Mouse (Mus musculus): Measurements from ENCODE around the gene Gngt2. TPM values are rescaled to one million over a fixed set of nuclear protein-coding genes. Genes with fewer than 3 reads are reported as not detected.

Gene Gngt2
- polyA plus RNA-seq, 1 experiment from 2014 or later, result 0.95 TPM

- Histone ChIP-seq H3K36me3 (ENCODE audit: control insufficient read depth, insufficient read depth, low read length) (no peaks in the 10 kb centered on the region), H3K27me3 (ENCODE audit: control insufficient read depth, insufficient read depth, low read length) (peaks cover 8% of the 10 kb centered on the region), H3K27ac (ENCODE audit: low read depth, low read length) (no peak overlapping the region), H3K4me1 (ENCODE audit: control insufficient read depth, insufficient read depth, low read length) (peaks cover 5% of the 10 kb centered on the region; the same call in 1 of the 2 replicates), H3K9ac (replicated peaks; ENCODE audit: low read depth, low read length) (no peak overlapping the region), H3K4me3 (ENCODE audit: low read depth, low read length) (no peak overlapping the region), H3K4me2 (ENCODE audit: low read depth, low read length) (no peak overlapping the region), H3K9me3 (ENCODE audit: control insufficient read depth, low read length) (no peaks in the 10 kb centered on the region)
- no peak for ATAC-seq (ENCODE audit: low read depth)
- WGBS, result 94% methylated on average over 3 of the region's 3 CpGs
These were observed 15.5 kb upstream of the Gngt2 start for GRCm38 (mm10) chr11:95821511-95821910.

- no peak overlapping the region for H3K4me3 ChIP-seq (ENCODE audit: low read depth, low read length)
- no peak overlapping the region for H3K9ac ChIP-seq (replicated peaks; ENCODE audit: low read depth, low read length)
- no peak overlapping the region for H3K4me2 ChIP-seq (ENCODE audit: low read depth, low read length)
- no peaks in the 10 kb centered on the region for H3K36me3 ChIP-seq (ENCODE audit: control insufficient read depth, insufficient read depth, low read length)
- H3K27ac ChIP-seq (ENCODE audit: low read depth, low read length), result no peak overlapping the region
- peaks cover 5% of the 10 kb centered on the region; the same call in 1 of the 2 replicates for H3K4me1 ChIP-seq (ENCODE audit: control insufficient read depth, insufficient read depth, low read length)
- no peak for ATAC-seq (ENCODE audit: low read depth)
- WGBS, result 95% methylated on average over 4 of the region's 4 CpGs
- H3K9me3 ChIP-seq (ENCODE audit: control insufficient read depth, low read length), result no peaks in the 10 kb centered on the region
- H3K27me3 ChIP-seq (ENCODE audit: control insufficient read depth, insufficient read depth, low read length), result peaks cover 14% of the 10 kb centered on the region
These were observed 14.6 kb upstream of the Gngt2 start for GRCm38 (mm10) chr11:95822437-95822836.

GRCm38 (mm10) chr11:95824071-95824876 lies 12.7 kb upstream of the Gngt2 start, which contains the start of gene Phospho1:
TSS of gene Phospho1 (plus strand) at chr11:95824499.
- no peaks in the 10 kb centered on the region for H3K36me3 ChIP-seq (ENCODE audit: control insufficient read depth, insufficient read depth, low read length)
- peak within 1 kb of the TSS; percentile 66 for H3K4me3 ChIP-seq (ENCODE audit: low read depth, low read length)
- H3K9ac ChIP-seq (replicated peaks; ENCODE audit: low read depth, low read length), result peak within 1 kb of the TSS; percentile 66
- H3K27me3 ChIP-seq (ENCODE audit: control insufficient read depth, insufficient read depth, low read length), result peaks cover 26% of the 10 kb centered on the region
- no peak within 1 kb of the TSS for H3K27ac ChIP-seq (ENCODE audit: low read depth, low read length)
- peak; percentile 98 for ATAC-seq (ENCODE audit: low read depth)
- under 1% methylated on average over 75 of the region's 78 CpGs for WGBS
- no peaks in the 10 kb centered on the region for H3K9me3 ChIP-seq (ENCODE audit: control insufficient read depth, low read length)
- peak within 1 kb of the TSS; percentile 99 for H3K4me2 ChIP-seq (ENCODE audit: low read depth, low read length)
- H3K4me1 ChIP-seq (ENCODE audit: control insufficient read depth, insufficient read depth, low read length), result peaks cover 5% of the 10 kb centered on the region; the same call in 1 of the 2 replicates

DNA sequence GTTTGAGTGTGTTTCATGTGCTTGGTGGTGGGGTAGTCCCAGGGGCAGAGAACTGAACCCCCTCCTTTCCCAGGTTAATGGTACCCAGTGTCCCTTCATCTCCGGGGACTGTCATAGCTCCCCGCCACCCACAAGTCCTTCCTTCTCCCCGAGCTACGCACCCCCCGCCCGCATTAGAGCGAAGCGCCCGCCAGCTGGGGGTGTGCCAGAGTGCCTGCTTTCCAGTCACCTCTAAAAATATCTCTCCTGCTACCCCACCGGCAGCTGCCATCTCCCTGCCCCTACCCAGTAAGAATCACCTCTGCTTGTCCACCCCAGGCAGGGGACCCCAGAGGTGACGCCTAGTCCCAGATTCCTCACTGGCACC lies 12.2 kb upstream of the Gngt2 start:
- no peak; the same call in 1 of the 2 replicates for ATAC-seq (ENCODE audit: low read depth)

GRCm38 (mm10) chr11:95825625-95826024 lies 11.4 kb upstream of the Gngt2 start:
- Histone ChIP-seq H3K9ac (replicated peaks; ENCODE audit: low read depth, low read length) (no peak overlapping the region), H3K36me3 (ENCODE audit: control insufficient read depth, insufficient read depth, low read length) (no peaks in the 10 kb centered on the region), H3K27me3 (ENCODE audit: control insufficient read depth, insufficient read depth, low read length) (peaks cover 38% of the 10 kb centered on the region), H3K4me1 (ENCODE audit: control insufficient read depth, insufficient read depth, low read length) (peaks cover 11% of the 10 kb centered on the region), H3K9me3 (ENCODE audit: control insufficient read depth, low read length) (no peaks in the 10 kb centered on the region), H3K27ac (ENCODE audit: low read depth, low read length) (no peak overlapping the region), H3K4me3 (ENCODE audit: low read depth, low read length) (no peak overlapping the region), H3K4me2 (ENCODE audit: low read depth, low read length) (no peak overlapping the region)
- no peak for ATAC-seq (ENCODE audit: low read depth)
- 59% methylated on average over 3 of the region's 3 CpGs for WGBS

More for the DNA sequence above, 12.2 kb upstream of the Gngt2 start:
- Histone ChIP-seq H3K4me1 (ENCODE audit: control insufficient read depth, insufficient read depth, low read length) (peaks cover 5% of the 10 kb centered on the region; the same call in 1 of the 2 replicates), H3K4me2 (ENCODE audit: low read depth, low read length) (peak overlapping the region; percentile 99), H3K27me3 (ENCODE audit: control insufficient read depth, insufficient read depth, low read length) (peaks cover 31% of the 10 kb centered on the region), H3K9ac (replicated peaks; ENCODE audit: low read depth, low read length) (peak overlapping the region; percentile 66), H3K27ac (ENCODE audit: low read depth, low read length) (no peak overlapping the region), H3K9me3 (ENCODE audit: control insufficient read depth, low read length) (no peaks in the 10 kb centered on the region), H3K4me3 (ENCODE audit: low read depth, low read length) (peak overlapping the region; percentile 66), H3K36me3 (ENCODE audit: control insufficient read depth, insufficient read depth, low read length) (no peaks in the 10 kb centered on the region)
- whole genome bisulfite sequencing, result under 1% methylated on average over 11 of the region's 11 CpGs

GRCm38 (mm10) chr11:95826317-95827167 lies 10.5 kb upstream of the Gngt2 start:
- H3K9me3 ChIP-seq (ENCODE audit: control insufficient read depth, low read length), result no peaks in the 10 kb centered on the region
- H3K4me1 ChIP-seq (ENCODE audit: control insufficient read depth, insufficient read depth, low read length), result peaks cover 16% of the 10 kb centered on the region
- 51% methylated on average over 6 of the region's 6 CpGs for WGBS
- H3K36me3 ChIP-seq (ENCODE audit: control insufficient read depth, insufficient read depth, low read length), result no peaks in the 10 kb centered on the region
- H3K27me3 ChIP-seq (ENCODE audit: control insufficient read depth, insufficient read depth, low read length), result peaks cover 47% of the 10 kb centered on the region
- no peak overlapping the region for H3K4me2 ChIP-seq (ENCODE audit: low read depth, low read length)
- no peak overlapping the region for H3K27ac ChIP-seq (ENCODE audit: low read depth, low read length)
- ATAC-seq (ENCODE audit: low read depth), result no peak
- no peak overlapping the region for H3K9ac ChIP-seq (replicated peaks; ENCODE audit: low read depth, low read length)
- H3K4me3 ChIP-seq (ENCODE audit: low read depth, low read length), result no peak overlapping the region

DNA sequence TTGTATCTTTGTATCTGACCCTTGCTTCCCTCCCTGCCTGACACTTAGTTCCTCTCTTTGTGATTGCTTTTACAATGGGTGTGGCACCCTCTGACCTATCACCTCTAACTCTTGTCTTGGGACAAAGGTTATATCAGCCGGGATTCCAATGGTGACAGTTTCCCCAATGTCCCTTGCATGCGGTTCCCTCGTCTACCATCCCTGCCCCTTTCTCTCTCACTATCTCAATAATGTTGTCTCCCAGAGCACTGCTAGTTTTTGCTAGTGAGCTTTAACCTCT lies 9.9 kb upstream of the Gngt2 start:
- Histone ChIP-seq H3K27ac (ENCODE audit: low read depth, low read length) (no peak overlapping the region), H3K27me3 (ENCODE audit: control insufficient read depth, insufficient read depth, low read length) (peaks cover 51% of the 10 kb centered on the region), H3K4me1 (ENCODE audit: control insufficient read depth, insufficient read depth, low read length) (peaks cover 16% of the 10 kb centered on the region), H3K9ac (replicated peaks; ENCODE audit: low read depth, low read length) (no peak overlapping the region), H3K36me3 (ENCODE audit: control insufficient read depth, insufficient read depth, low read length) (no peaks in the 10 kb centered on the region), H3K4me3 (ENCODE audit: low read depth, low read length) (no peak overlapping the region), H3K9me3 (ENCODE audit: control insufficient read depth, low read length) (no peaks in the 10 kb centered on the region), H3K4me2 (ENCODE audit: low read depth, low read length) (no peak overlapping the region)
- ATAC-seq (ENCODE audit: low read depth), result no peak
- WGBS, result 16% methylated on average over 3 of the region's 3 CpGs

GRCm38 (mm10) chr11:95827464-95828085 lies 9.4 kb upstream of the Gngt2 start:
- H3K9ac ChIP-seq (replicated peaks; ENCODE audit: low read depth, low read length), result no peak overlapping the region
- ATAC-seq (ENCODE audit: low read depth), result no peak
- WGBS, result 22% methylated on average over 3 of the region's 3 CpGs
- H3K4me2 ChIP-seq (ENCODE audit: low read depth, low read length), result no peak overlapping the region
- no peaks in the 10 kb centered on the region for H3K9me3 ChIP-seq (ENCODE audit: control insufficient read depth, low read length)
- H3K27ac ChIP-seq (ENCODE audit: low read depth, low read length), result no peak overlapping the region
- H3K4me3 ChIP-seq (ENCODE audit: low read depth, low read length), result no peak overlapping the region
- H3K27me3 ChIP-seq (ENCODE audit: control insufficient read depth, insufficient read depth, low read length), result peaks cover 56% of the 10 kb centered on the region
- peaks cover 16% of the 10 kb centered on the region for H3K4me1 ChIP-seq (ENCODE audit: control insufficient read depth, insufficient read depth, low read length)
- no peaks in the 10 kb centered on the region for H3K36me3 ChIP-seq (ENCODE audit: control insufficient read depth, insufficient read depth, low read length)

Measured in neural tube, embryonic 14.5 days (tissue).